Mouse (Mus musculus) central nervous system, embryonic 18 days (tissue): Measurements from ENCODE around the gene Atp5j2. TPM values are rescaled to one million over a fixed set of nuclear protein-coding genes. Genes with fewer than 3 reads are reported as not detected.

Source experiments
- polyA plus RNA-seq: library from polyadenylated mRNA; depleted of rRNA; stranded (reverse); fragments of >200 nt; gene quantifications from 2 replicates; pipeline ENCODE4 v1.2.3, GENCODE M21; 2012; rRNA removed

The Atp5j2 gene
- polyA plus RNA-seq: 315 and 348 TPM in 2 replicates

DNA sequence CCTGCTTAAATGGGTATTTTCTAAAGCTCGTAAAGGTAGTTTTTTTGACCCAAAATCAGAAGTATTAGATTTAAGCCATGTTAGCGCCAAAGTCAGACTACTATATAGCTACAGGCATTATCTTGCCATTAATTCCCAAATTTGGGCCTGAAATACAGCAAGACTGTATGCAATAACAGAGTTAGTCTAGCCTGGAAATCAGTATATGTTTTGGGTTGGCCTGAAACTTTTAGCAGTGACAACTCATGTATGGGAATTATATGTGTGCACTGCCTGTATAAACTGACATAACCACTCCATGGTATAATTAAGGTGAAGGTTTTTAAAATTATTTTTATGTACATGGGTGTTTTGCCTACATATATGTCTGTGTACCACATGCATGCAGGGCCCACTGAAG, at the start of gene Atp5j2:
Atp5j2 (minus strand) TSS at position 101 of the 400 bp plus-strand sequence.

DNA sequence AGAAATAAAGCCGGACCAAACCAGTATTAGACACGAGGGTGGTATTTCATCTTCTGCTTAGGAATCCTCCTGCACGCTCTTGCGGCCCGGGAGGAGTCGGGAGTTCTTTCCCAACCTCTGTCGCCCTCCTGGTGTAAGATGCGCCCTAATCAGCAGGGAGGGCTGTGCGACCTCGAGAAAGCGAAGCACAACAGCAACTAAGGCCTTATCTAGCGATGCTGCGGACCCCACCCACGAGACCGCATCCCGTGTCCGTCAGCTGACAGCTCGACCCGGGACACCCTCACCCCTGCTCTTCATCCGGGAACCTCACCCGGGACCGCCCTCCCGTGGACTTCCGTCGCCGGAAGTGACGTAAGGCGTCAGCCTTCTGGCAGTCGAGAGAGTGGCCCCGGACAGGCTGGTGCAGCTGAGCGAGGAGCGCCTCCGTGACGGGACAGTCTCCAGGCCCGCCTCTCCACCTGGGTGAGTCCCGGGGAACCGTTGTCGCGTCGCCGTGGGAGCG, 39.6 kb upstream of the Atp5j2 start, which contains the start of gene Zfp655:
Zfp655 (plus strand) TSS at position 349 of the 505 bp plus-strand sequence.

DNA sequence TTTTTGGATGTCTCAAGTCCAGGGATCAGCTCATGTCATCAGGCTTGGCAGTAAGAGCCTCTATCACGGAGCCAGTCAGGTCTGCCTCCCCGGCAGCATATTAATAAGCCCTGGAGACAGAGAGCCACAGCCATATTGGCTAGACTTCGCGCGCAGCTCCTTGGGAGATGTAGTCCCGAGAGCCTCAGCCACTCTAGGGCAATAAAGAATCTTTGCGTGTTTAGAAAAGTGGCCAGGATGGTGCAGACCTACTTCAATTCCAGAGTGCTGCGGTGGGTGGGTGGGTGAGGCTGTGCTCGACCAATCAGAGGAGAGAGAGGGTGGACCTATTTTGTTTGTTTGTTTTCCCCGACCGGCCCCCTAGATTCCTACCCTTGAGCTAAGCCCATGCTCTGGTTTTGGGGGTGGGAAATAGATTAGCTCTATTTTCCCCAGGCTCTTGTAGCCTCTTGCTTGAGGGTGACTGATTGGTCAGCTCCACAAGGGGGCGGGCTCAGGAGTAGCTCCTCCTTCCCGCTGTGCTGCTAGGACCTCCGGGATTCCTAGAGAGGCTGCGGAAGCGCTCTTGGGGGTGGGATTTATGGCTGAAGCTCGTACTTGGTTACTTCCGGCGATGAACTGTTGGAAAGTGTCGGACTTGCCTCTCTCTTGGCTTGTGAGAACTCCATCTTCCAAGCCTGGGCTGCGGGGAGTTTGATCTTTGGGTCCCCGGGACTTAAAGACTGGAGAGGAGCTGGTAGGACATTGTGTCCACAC, 12.3 kb upstream of the Atp5j2 start, which contains the start of gene Zkscan5:
Zkscan5 (plus strand) TSS at position 627 of the 756 bp plus-strand sequence.

DNA sequence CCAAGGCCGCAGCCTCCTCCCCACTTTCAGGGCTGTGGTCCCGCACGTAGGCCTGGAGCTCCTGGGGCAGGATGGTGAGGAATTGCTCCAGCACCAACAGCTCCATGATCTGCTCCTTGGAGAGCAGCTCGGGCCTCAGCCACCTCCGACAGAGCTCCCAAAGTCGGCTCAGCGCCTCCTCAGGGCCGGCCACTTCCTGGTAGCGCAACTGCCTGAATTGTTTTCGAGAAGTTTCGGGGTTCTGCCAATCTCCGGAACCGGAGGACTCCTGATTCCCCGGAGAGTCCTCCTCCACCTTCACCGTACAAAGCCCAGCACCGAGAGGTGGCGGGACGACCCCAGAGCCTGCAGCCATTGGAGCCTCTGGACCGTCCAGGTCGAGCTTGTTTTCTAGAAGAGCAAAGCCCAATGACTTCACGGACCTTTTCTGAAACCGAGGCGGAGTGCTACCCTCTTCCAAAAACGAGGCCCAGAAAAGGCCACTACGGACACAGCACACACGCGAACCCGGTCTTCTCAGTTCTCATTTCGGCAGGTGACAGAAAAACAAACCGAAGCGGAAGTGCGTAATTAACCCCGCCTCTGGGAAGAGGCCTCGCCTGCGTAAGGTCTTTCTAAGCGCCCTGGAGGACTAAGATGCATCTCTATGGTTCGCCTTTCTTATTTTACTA, 9.6 kb upstream of the Atp5j2 start, which contains the start of gene Zkscan14:
Zkscan14 (minus strand) TSS at position 548 of the 671 bp plus-strand sequence.

DNA sequence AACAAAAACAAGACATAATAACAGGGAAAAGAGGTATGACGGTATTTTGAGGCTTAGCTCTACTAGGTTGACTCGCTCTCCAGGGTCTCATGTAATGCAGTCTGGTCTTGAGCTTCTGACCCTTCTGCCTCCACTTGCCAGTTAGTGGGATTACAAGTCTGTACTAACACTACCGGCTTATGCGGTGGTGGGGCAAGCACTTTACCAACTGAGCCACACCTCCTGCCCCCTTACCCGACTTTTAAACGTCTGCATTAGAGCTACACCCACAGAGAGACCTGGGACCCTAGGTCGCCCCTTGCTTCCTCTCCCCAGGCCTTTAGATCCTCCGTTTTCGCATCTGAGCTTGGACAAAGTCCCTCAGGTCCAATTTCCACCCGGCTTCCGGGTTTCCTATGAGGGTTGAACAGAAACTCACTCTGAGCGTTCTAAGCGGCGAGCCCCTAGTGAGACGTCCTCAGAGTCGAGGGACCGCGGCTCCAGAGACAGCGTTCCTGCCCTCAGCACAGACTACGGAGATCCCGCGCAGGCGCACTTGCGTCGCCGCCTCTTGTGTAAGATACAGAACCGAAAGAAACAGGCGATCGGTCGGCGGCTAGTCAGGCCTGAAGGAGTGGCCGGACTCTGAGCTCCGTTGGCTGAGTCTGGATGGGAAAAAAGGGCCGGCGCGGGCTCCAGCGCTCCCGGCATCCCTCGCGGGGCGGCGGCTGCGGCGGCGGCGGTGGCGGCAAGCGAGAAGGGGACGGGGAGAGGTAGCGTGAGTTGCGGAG, 25.1 kb downstream of the Atp5j2 start, which contains the start of the genes Ptcd1 and Cpsf4:
Ptcd1 (minus strand) TSS at position 573 of the 770 bp plus-strand sequence.
Cpsf4 (plus strand) TSS at position 678 of the 770 bp plus-strand sequence.

DNA sequence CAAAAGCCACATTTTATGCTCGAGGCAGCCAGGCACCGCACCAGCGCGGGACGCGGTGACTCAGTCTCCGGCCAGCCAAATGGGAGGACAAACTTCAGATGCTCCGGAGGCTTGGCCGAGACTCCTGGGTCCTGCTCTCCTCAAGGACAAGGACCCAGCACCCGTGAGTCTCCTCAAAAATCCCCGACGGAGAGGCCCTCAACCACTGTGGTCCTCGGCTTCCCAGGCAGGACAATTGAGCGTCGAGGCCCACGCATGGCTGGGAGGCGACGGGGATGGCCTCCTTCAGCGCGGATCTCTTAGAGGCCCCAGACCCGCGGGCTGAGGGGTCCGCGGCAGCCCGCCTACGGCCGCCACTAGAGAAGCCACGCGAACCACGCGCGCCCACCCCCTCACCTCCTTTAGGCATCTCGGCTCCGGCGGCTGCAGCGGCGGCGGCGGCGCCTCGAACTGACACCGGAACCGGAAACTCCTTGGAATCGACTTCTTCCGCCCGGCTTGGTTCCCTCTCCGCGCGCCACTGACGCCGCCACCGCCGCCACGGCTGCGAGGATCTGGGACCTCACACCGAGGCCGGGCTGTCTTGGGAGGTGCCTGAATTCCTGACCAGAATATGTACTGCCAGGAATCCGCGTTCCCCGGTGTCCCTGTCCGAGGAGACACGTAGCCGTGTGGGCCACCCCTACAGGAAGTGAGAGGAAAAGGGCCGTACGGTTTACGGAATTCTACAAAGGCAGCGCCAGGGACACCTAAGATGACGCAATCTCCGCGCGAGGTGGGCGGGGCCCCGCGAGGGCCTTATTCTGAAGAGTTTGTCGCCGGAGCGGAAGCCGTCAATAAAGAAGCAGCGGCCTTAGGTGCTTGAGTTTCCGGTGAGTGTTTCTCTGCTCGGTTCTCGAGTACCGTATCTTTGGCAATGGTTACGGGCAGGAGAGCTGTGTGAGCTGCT, 52.0 kb downstream of the Atp5j2 start, which contains the start of the genes Pdap1 and Bud31:
Pdap1 (minus strand) TSS at position 668 of the 949 bp plus-strand sequence.
Bud31 (plus strand) TSS at position 792 of the 949 bp plus-strand sequence.

Other genes with a start within 250 kb of the Atp5j2 start
- gene Smurf1, start 226.2 kb downstream of the Atp5j2 start, polyA plus RNA-seq: 49.0 and 53.6 TPM in 2 replicates
- gene Gm4871, start 159.3 kb downstream of the Atp5j2 start, polyA plus RNA-seq: not detected in 2 replicates
- gene 1700018F24Rik, start 149.1 kb downstream of the Atp5j2 start, polyA plus RNA-seq: not detected in 2 replicates
- 265 and 275 TPM in 2 replicates for gene Arpc1a, start 108.2 kb downstream of the Atp5j2 start, polyA plus RNA-seq
- 0.07 TPM in 1 of 2 replicates, not detected in the other for gene Kpna7, start 108.0 kb downstream of the Atp5j2 start, polyA plus RNA-seq
- 66.6 and 73.3 TPM in 2 replicates for gene Arpc1b, start 77.8 kb downstream of the Atp5j2 start, polyA plus RNA-seq
- 116 and 119 TPM in 2 replicates for gene Pdap1, start 51.8 kb downstream of the Atp5j2 start, polyA plus RNA-seq
- gene Bud31, start 51.7 kb downstream of the Atp5j2 start, polyA plus RNA-seq: 130 and 142 TPM in 2 replicates
- 20.2 and 20.8 TPM in 2 replicates for gene Ptcd1, start 25.0 kb downstream of the Atp5j2 start, polyA plus RNA-seq
- 76.1 and 81.7 TPM in 2 replicates for gene Cpsf4, start 24.8 kb downstream of the Atp5j2 start, polyA plus RNA-seq
- 6.3 and 6.5 TPM in 2 replicates for gene Zkscan14, start 9.8 kb upstream of the Atp5j2 start, polyA plus RNA-seq
- 10.2 and 10.4 TPM in 2 replicates for gene Zkscan5, start 12.5 kb upstream of the Atp5j2 start, polyA plus RNA-seq
- 17.8 and 18.6 TPM in 2 replicates for gene Zfp655, start 39.7 kb upstream of the Atp5j2 start, polyA plus RNA-seq
- gene Zscan25, start 88.4 kb upstream of the Atp5j2 start, polyA plus RNA-seq: 15.4 and 17.4 TPM in 2 replicates
- gene Cyp3a57, start 153.2 kb upstream of the Atp5j2 start, polyA plus RNA-seq: 0.03 and 0.04 TPM in 2 replicates